In the genomic region with DNA sequence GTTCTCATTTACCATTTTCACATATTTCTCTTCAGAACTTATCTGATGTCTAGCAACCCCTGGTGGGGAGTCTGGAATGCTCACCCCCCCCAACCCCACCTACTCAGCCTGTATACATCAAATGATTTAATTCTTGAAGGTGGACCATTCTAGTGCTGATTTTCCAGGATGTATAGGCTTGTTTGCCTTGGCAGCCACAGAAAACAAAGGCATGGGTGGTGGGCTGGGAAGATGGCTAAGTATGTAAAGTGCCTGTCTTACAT, we compare ENCODE assay signal across 13 mouse cellular contexts.
DNase-seq lines count a peak whose midpoint lies in the region; ATAC-seq and TF ChIP-seq lines count a peak whose summit lies in the region.
"Had no signal": no experiment of that assay in that cellular context is flagged by ENCODE, and none has a peak within 500 bp of the region (broad histone marks: within the 10 kb centered on the region; RNA-seq: fewer than 3 reads in every experiment).

No protein-coding gene starts in this region.

- no peaks in the 10 kb centered on the region for H3K9me3 ChIP-seq in heart, embryonic 12.5 days (replicated peaks)
- no peaks in the 10 kb centered on the region for H3K9me3 ChIP-seq in lung, embryonic 14.5 days (ENCODE audit: low read depth, low read length)
- H3K9me3 ChIP-seq in hindbrain, postnatal 0 days (ENCODE audit: low read length): no peaks in the 10 kb centered on the region
- H3K9me3 ChIP-seq: embryonic facial prominence, embryonic 15.5 days; liver, embryonic 13.5 days; midbrain, embryonic 13.5 days had no signal

- H3K9ac ChIP-seq in heart, embryonic 12.5 days: no peak overlapping the region
- no peak overlapping the region for H3K9ac ChIP-seq in lung, embryonic 14.5 days
- no peak overlapping the region for H3K9ac ChIP-seq in hindbrain, postnatal 0 days (replicated peaks; ENCODE audit: low read length)
- H3K9ac ChIP-seq: embryonic facial prominence, embryonic 15.5 days; liver, embryonic 13.5 days; midbrain, embryonic 13.5 days had no signal

- TF ChIP-seq CTCF in lung, embryonic 14.5 days (IDR thresholded peaks at IDR 0.05; ENCODE audit: low read depth): peak; percentile 43
- TF ChIP-seq CTCF in hindbrain, postnatal 0 days (IDR thresholded peaks at IDR 0.05; ENCODE audit: low read depth): peak; percentile 36

- no peaks in the 10 kb centered on the region; the same call in 1 of the 2 replicates for H3K27me3 ChIP-seq in heart, embryonic 12.5 days (replicated peaks)
- no peaks in the 10 kb centered on the region for H3K27me3 ChIP-seq in lung, embryonic 14.5 days (ENCODE audit: insufficient read depth, low read length)
- H3K27me3 ChIP-seq in hindbrain, postnatal 0 days (ENCODE audit: insufficient read depth, low read length): no peaks in the 10 kb centered on the region
- H3K27me3 ChIP-seq: embryonic facial prominence, embryonic 15.5 days; liver, embryonic 13.5 days had no signal

- H3K36me3 ChIP-seq in heart, embryonic 12.5 days: no peaks in the 10 kb centered on the region
- no peaks in the 10 kb centered on the region for H3K36me3 ChIP-seq in lung, embryonic 14.5 days (ENCODE audit: insufficient read depth)
- H3K36me3 ChIP-seq in hindbrain, postnatal 0 days (ENCODE audit: insufficient read depth, low read length): no peaks in the 10 kb centered on the region
- H3K36me3 ChIP-seq: embryonic facial prominence, embryonic 15.5 days; liver, embryonic 13.5 days; midbrain, embryonic 13.5 days had no signal

- no peak for DNase-seq in heart, adult 9 months (ENCODE audit: low spot score in 2 of 2)
- DNase-seq in lung, embryonic 14.5 days: peak; percentile 32
- no peak for DNase-seq in lung, postnatal 10 days
- peak; percentile 8 for DNase-seq in hindbrain, postnatal 0 days (ENCODE audit: low spot score)
- peak; percentile 83 for DNase-seq in thymus, postnatal 14 days
- no peak for DNase-seq in right cerebral cortex, postnatal 25 days
- DNase-seq: cerebellum, postnatal 36 days; gastrocnemius, postnatal 36 days; liver, embryonic 13.5 days had no signal

- H3K4me1 ChIP-seq in heart, embryonic 12.5 days (replicated peaks): peaks cover 16% of the 10 kb centered on the region
- peaks cover 9% of the 10 kb centered on the region for H3K4me1 ChIP-seq in lung, embryonic 14.5 days (ENCODE audit: insufficient read depth)
- no peaks in the 10 kb centered on the region for H3K4me1 ChIP-seq in hindbrain, postnatal 0 days (ENCODE audit: insufficient read depth, low read length)

- ATAC-seq in heart, embryonic 12.5 days (ENCODE audit: insufficient number of reproducible peaks, low FRiP score): no peak
- no peak for ATAC-seq in lung, embryonic 14.5 days (ENCODE audit: insufficient read depth)
- ATAC-seq in hindbrain, postnatal 0 days: 0 out of 2 replicates have a peak, but pooled peaks have one; percentile 27
- no peak for ATAC-seq in erythroid progenitor cell, adult 5-6 weeks (replicated peaks; ENCODE audit: low FRiP score, poor library complexity, severe bottlenecking)
- ATAC-seq: midbrain, embryonic 13.5 days had no signal

- no peak overlapping the region for H3K27ac ChIP-seq in heart, embryonic 12.5 days (ENCODE audit: poor library complexity, severe bottlenecking)
- H3K27ac ChIP-seq in lung, embryonic 14.5 days (ENCODE audit: low read depth): no peak overlapping the region
- H3K27ac ChIP-seq in hindbrain, postnatal 0 days: no peak overlapping the region
- H3K27ac ChIP-seq: embryonic facial prominence, embryonic 15.5 days; liver, embryonic 13.5 days; midbrain, embryonic 13.5 days had no signal

- H3K4me2 ChIP-seq in heart, embryonic 12.5 days: 0 out of 2 replicates have a peak overlapping the region, but pooled peaks have one; percentile 70
- H3K4me2 ChIP-seq in lung, embryonic 14.5 days: peak overlapping the region; percentile 67; the same call in 1 of the 2 replicates
- H3K4me2 ChIP-seq in hindbrain, postnatal 0 days (ENCODE audit: low read depth, low read length): no peak overlapping the region
- H3K4me2 ChIP-seq: liver, embryonic 13.5 days had no signal

- H3K4me3 ChIP-seq in heart, embryonic 12.5 days: no peak overlapping the region
- no peak overlapping the region for H3K4me3 ChIP-seq in lung, embryonic 14.5 days (ENCODE audit: low read depth, low read length)
- no peak overlapping the region for H3K4me3 ChIP-seq in hindbrain, postnatal 0 days (ENCODE audit: low read length)
- H3K4me3 ChIP-seq: embryonic facial prominence, embryonic 15.5 days; liver, embryonic 13.5 days had no signal

Comparison
In these comparisons a context has a peak if more than half of its experiments do, and no peak if none do; other contexts are left out.
1. DNase-seq: peak in lung, embryonic 14.5 days (single experiment), hindbrain, postnatal 0 days (single experiment) and thymus, postnatal 14 days (single experiment); none in heart, adult 9 months (0 of 2), lung, postnatal 10 days (single experiment) and right cerebral cortex, postnatal 25 days (single experiment).